Comparison of ENCODE assay signal across 12 mouse cellular contexts in genomic region chr11:120167921-120168356, GRCm38 (mm10). TPM values are rescaled to one million over a fixed set of nuclear protein-coding genes. Genes with fewer than 3 reads are reported as not detected.
DNase-seq lines count a peak whose midpoint lies in the region; ATAC-seq and TF ChIP-seq lines count a peak whose summit lies in the region.
"Had no signal": no experiment of that assay in that cellular context is flagged by ENCODE, and none has a peak within 500 bp of the region (broad histone marks: within the 10 kb centered on the region; RNA-seq: fewer than 3 reads in every experiment).

No protein-coding gene starts in this region.

- H3K4me1 ChIP-seq in heart, embryonic 10.5 days = peaks cover 80% of the 10 kb centered on the region
- peaks cover 2% of the 10 kb centered on the region; the same call in 1 of the 2 replicates for H3K4me1 ChIP-seq in heart, adult 2 months (ENCODE audit: control insufficient read depth, insufficient read depth, low read length)
- peaks cover 65% of the 10 kb centered on the region for H3K4me1 ChIP-seq in midbrain, embryonic 10.5 days
- peaks cover 18% of the 10 kb centered on the region for H3K4me1 ChIP-seq in midbrain, embryonic 15.5 days
- H3K4me1 ChIP-seq in intestine, embryonic 16.5 days (ENCODE audit: control insufficient read depth, insufficient read depth, low read length) = peaks cover 53% of the 10 kb centered on the region
- H3K4me1 ChIP-seq in neural tube, embryonic 15.5 days = peaks cover 28% of the 10 kb centered on the region

- TF ChIP-seq CTCF in heart, adult 2 months (IDR thresholded peaks at IDR 0.05) = no peak

- no peaks in the 10 kb centered on the region for H3K9me3 ChIP-seq in heart, embryonic 10.5 days
- H3K9me3 ChIP-seq in midbrain, embryonic 10.5 days (replicated peaks) = no peaks in the 10 kb centered on the region
- no peaks in the 10 kb centered on the region for H3K9me3 ChIP-seq in midbrain, embryonic 15.5 days
- 0 out of 2 replicates have a peak, but pooled peaks cover 3% of the 10 kb centered on the region for H3K9me3 ChIP-seq in intestine, embryonic 16.5 days (ENCODE audit: control insufficient read depth, low read length)
- no peaks in the 10 kb centered on the region for H3K9me3 ChIP-seq in neural tube, embryonic 15.5 days (replicated peaks)
- H3K9me3 ChIP-seq: embryonic facial prominence, embryonic 15.5 days; midbrain, embryonic 12.5 days had no signal

- H3K4me3 ChIP-seq in heart, embryonic 10.5 days = no peak overlapping the region
- no peak overlapping the region for H3K4me3 ChIP-seq in heart, adult 2 months
- no peak overlapping the region for H3K4me3 ChIP-seq in midbrain, embryonic 10.5 days
- H3K4me3 ChIP-seq in midbrain, embryonic 15.5 days = no peak overlapping the region
- no peak overlapping the region for H3K4me3 ChIP-seq in intestine, embryonic 16.5 days (ENCODE audit: low read length)
- H3K4me3 ChIP-seq in neural tube, embryonic 15.5 days (replicated peaks) = no peak overlapping the region
- H3K4me3 ChIP-seq: embryonic facial prominence, embryonic 15.5 days; midbrain, embryonic 12.5 days had no signal

- H3K4me2 ChIP-seq in midbrain, embryonic 15.5 days = no peak overlapping the region
- H3K4me2 ChIP-seq in intestine, embryonic 16.5 days (ENCODE audit: low read depth, low read length) = no peak overlapping the region; the same call in 1 of the 2 replicates
- H3K4me2 ChIP-seq in neural tube, embryonic 15.5 days = no peak overlapping the region
- H3K4me2 ChIP-seq: embryonic facial prominence, embryonic 15.5 days; midbrain, embryonic 12.5 days had no signal

- DNase-seq in heart, embryonic 10.5 days (ENCODE audit: low spot score) = no peak
- no peak for DNase-seq in heart, adult 2 months
- DNase-seq in midbrain, embryonic 10.5 days (ENCODE audit: low spot score) = no peak
- peak; percentile 53 for DNase-seq in adrenal gland, adult 8-10 months
- DNase-seq: cerebellum, adult 18-20 months; kidney, adult 11 months; thymus, postnatal 36 days had no signal

- H3K36me3 ChIP-seq in heart, embryonic 10.5 days = no peaks in the 10 kb centered on the region
- no peaks in the 10 kb centered on the region for H3K36me3 ChIP-seq in heart, adult 2 months (ENCODE audit: control insufficient read depth, insufficient read depth, low read length)
- no peaks in the 10 kb centered on the region for H3K36me3 ChIP-seq in midbrain, embryonic 10.5 days
- H3K36me3 ChIP-seq in midbrain, embryonic 15.5 days (replicated peaks) = no peaks in the 10 kb centered on the region
- H3K36me3 ChIP-seq in intestine, embryonic 16.5 days (ENCODE audit: control insufficient read depth, insufficient read depth, low read length) = no peaks in the 10 kb centered on the region
- H3K36me3 ChIP-seq in neural tube, embryonic 15.5 days = no peaks in the 10 kb centered on the region
- H3K36me3 ChIP-seq: embryonic facial prominence, embryonic 15.5 days; midbrain, embryonic 12.5 days had no signal

- intact Hi-C loops in heart, adult 2 months (cut with DNase I) = loop anchor here (2.0 to 5.0 kb wide), 3 partner anchors 17 to 139 kb away; no protein-coding TSS in a partner anchor

- 55% methylated on average over 12 of the region's 12 CpGs for WGBS in heart, embryonic 10.5 days
- WGBS in heart, adult 2 months = 75% methylated on average over 12 of the region's 12 CpGs
- 37% methylated on average over 12 of the region's 12 CpGs for WGBS in midbrain, embryonic 10.5 days
- 37% methylated on average over 12 of the region's 12 CpGs for WGBS in midbrain, embryonic 15.5 days
- 44% methylated on average over 12 of the region's 12 CpGs for WGBS in intestine, embryonic 16.5 days
- 21% methylated on average over 12 of the region's 12 CpGs for WGBS in neural tube, embryonic 15.5 days

- no peak for ATAC-seq in midbrain, embryonic 15.5 days (replicated peaks)
- peak; percentile 30 for ATAC-seq in intestine, embryonic 16.5 days
- no peak for ATAC-seq in neural tube, embryonic 15.5 days (ENCODE audit: low FRiP score)

- no peaks in the 10 kb centered on the region for H3K27me3 ChIP-seq in heart, embryonic 10.5 days (ENCODE audit: insufficient read depth, poor library complexity, severe bottlenecking)
- no peaks in the 10 kb centered on the region for H3K27me3 ChIP-seq in heart, adult 2 months (ENCODE audit: control insufficient read depth, insufficient read depth, low read length)
- peaks cover 13% of the 10 kb centered on the region for H3K27me3 ChIP-seq in midbrain, embryonic 10.5 days (ENCODE audit: low read depth, poor library complexity, severe bottlenecking)
- no peaks in the 10 kb centered on the region for H3K27me3 ChIP-seq in midbrain, embryonic 15.5 days (replicated peaks)
- H3K27me3 ChIP-seq in intestine, embryonic 16.5 days (replicated peaks; ENCODE audit: control insufficient read depth, insufficient read depth, low read length) = no peaks in the 10 kb centered on the region
- H3K27me3 ChIP-seq in neural tube, embryonic 15.5 days (replicated peaks) = no peaks in the 10 kb centered on the region
- H3K27me3 ChIP-seq: embryonic facial prominence, embryonic 15.5 days; midbrain, embryonic 12.5 days had no signal

- H3K79me2 ChIP-seq in heart, adult 2 months (replicated peaks; ENCODE audit: control insufficient read depth, insufficient read depth, low read length) = no peaks in the 10 kb centered on the region

- no peak for TF ChIP-seq POLR2A in heart, adult 2 months (IDR thresholded peaks at IDR 0.05; ENCODE audit: insufficient read depth, low read depth, low read length)

- no peak overlapping the region for H3K9ac ChIP-seq in heart, adult 2 months (ENCODE audit: low read depth, low read length)
- no peak overlapping the region for H3K9ac ChIP-seq in midbrain, embryonic 15.5 days
- H3K9ac ChIP-seq in intestine, embryonic 16.5 days (ENCODE audit: low read depth, low read length) = no peak overlapping the region
- H3K9ac ChIP-seq in neural tube, embryonic 15.5 days (replicated peaks) = no peak overlapping the region
- H3K9ac ChIP-seq: embryonic facial prominence, embryonic 15.5 days; midbrain, embryonic 12.5 days had no signal

- TF ChIP-seq EP300 in heart, adult 2 months (IDR thresholded peaks at IDR 0.05; ENCODE audit: insufficient read depth, low read depth, low read length) = no peak

- H3K27ac ChIP-seq in heart, embryonic 10.5 days = peak overlapping the region; percentile 48
- no peak overlapping the region for H3K27ac ChIP-seq in heart, adult 2 months
- 0 out of 2 replicates have a peak overlapping the region, but pooled peaks have one; percentile 38 for H3K27ac ChIP-seq in midbrain, embryonic 10.5 days (replicated peaks)
- no peak overlapping the region for H3K27ac ChIP-seq in midbrain, embryonic 15.5 days
- H3K27ac ChIP-seq in intestine, embryonic 16.5 days (ENCODE audit: low read length) = peak overlapping the region; percentile 62
- H3K27ac ChIP-seq in neural tube, embryonic 15.5 days (replicated peaks) = no peak overlapping the region
- H3K27ac ChIP-seq: embryonic facial prominence, embryonic 15.5 days; midbrain, embryonic 12.5 days had no signal

RNA-seq across cellular contexts. Expression of gene Slc38a10, which starts 16.8 kb away (rescaled TPM):
- 99.0 and 123 TPM in 2 replicates for polyA plus RNA-seq in heart, embryonic 10.5 days (2016; fragmentation: Nextera tagmentation; extraction: Ambion mirVana)
- 10 to 100 TPM; 83.1 to 89.6 TPM for total RNA-seq in heart, adult 2 months (2021)
- 84.5 and 128 TPM in 2 replicates for polyA plus RNA-seq in heart, adult 2 months (2012; rRNA removed)
- polyA plus RNA-seq in midbrain, embryonic 10.5 days (2016; fragmentation: Nextera tagmentation; extraction: Ambion mirVana) = 87.1 and 97.9 TPM in 2 replicates
- 116 and 125 TPM in 2 replicates for polyA plus RNA-seq in midbrain, embryonic 15.5 days (2015; fragmentation: Nextera tagmentation; extraction: Ambion mirVana)
- total RNA-seq in adrenal gland, adult 8-10 months (2022) = 100 to 1,000 TPM; 155 to 215 (median 187) TPM
- polyA plus RNA-seq in intestine, embryonic 16.5 days (2015; fragmentation: Nextera tagmentation; extraction: Ambion mirVana) = 84.6 and 91.4 TPM in 2 replicates
- 107 and 112 TPM in 2 replicates for polyA plus RNA-seq in neural tube, embryonic 15.5 days (2015; fragmentation: Nextera tagmentation; extraction: Ambion mirVana)

Comparison
In these comparisons a context has a peak if more than half of its experiments do, and no peak if none do; other contexts are left out.
1. H3K27ac ChIP-seq: peak in heart, embryonic 10.5 days (single experiment), midbrain, embryonic 10.5 days (single experiment) and intestine, embryonic 16.5 days (single experiment); none in heart, adult 2 months (single experiment), midbrain, embryonic 15.5 days (single experiment) and neural tube, embryonic 15.5 days (single experiment).